Mouse (Mus musculus) forebrain, embryonic 16.5 days (tissue): ENCODE measurements around the gene Spns3. TPM values are rescaled to one million over a fixed set of nuclear protein-coding genes. Genes with fewer than 3 reads are reported as not detected.
A peak's percentile ranks its signal among the peaks of the same experiment; 100 is the strongest.

Source experiments
- ATAC-seq: fragments of 200-750 bp; cut with Nextera tagmentation; 2 replicates; pipeline ENCODE4 v1.8.0; 2017; ENCODE audit warnings: mild to moderate bottlenecking, moderate library complexity
- H3K27ac ChIP-seq: fragments of 300-500 bp; sonication (generic); 2 replicates; pipeline ENCODE4 v1.5.1; 2014; ENCODE audit warnings: low read length, control low read depth
- H3K27me3 ChIP-seq: fragments of 300-500 bp; sonication (generic); replicated peaks from 2 replicates; pipeline ENCODE4 v1.6.1; 2014; ENCODE audit warnings: low read length; ENCODE audit not compliant: control insufficient read depth, insufficient read depth
- H3K36me3 ChIP-seq: fragments of 300-500 bp; sonication (generic); 2 replicates; pipeline ENCODE4 v1.6.1; 2014; ENCODE audit not compliant: control insufficient read depth, insufficient read depth
- H3K4me1 ChIP-seq: fragments of 300-500 bp; sonication (generic); replicated peaks from 2 replicates; pipeline ENCODE4 v1.6.1; 2014; ENCODE audit warnings: low read length; ENCODE audit not compliant: control insufficient read depth, insufficient read depth
- H3K4me2 ChIP-seq: fragments of 300-500 bp; sonication (generic); 2 replicates; pipeline ENCODE4 v1.6.1; 2014; ENCODE audit warnings: mild to moderate bottlenecking, low read length, control low read depth
- H3K4me3 ChIP-seq: fragments of 300-500 bp; sonication (generic); replicated peaks from 2 replicates; pipeline ENCODE4 v1.5.1; 2014; ENCODE audit warnings: mild to moderate bottlenecking, low read length, control low read depth
- H3K9ac ChIP-seq: fragments of 300-500 bp; sonication (generic); replicated peaks from 2 replicates; pipeline ENCODE4 v1.6.1; 2014; ENCODE audit warnings: low read depth, low read length, control low read depth
- H3K9me3 ChIP-seq: fragments of 300-500 bp; sonication (generic); 2 replicates; pipeline ENCODE4 v1.6.1; 2016; ENCODE audit warnings: low read length; ENCODE audit not compliant: control insufficient read depth
- WGBS: fragments of 180-500 bp; shearing (Covaris S2); extraction: QIAGEN DNeasy Blood & Tissue Kit; methylation state at CpG from one replicate; pipeline ENCODE4 v1.1.7; 2014; 5-methylcytosine and 5-hydroxymethylcytosine counted together
- polyA plus RNA-seq: library from polyadenylated mRNA; unstranded; fragments of >200 nt; fragmentation: Nextera tagmentation; extraction: Ambion mirVana; gene quantifications from 2 replicates; pipeline ENCODE4 v1.2.1, GENCODE M21; 2015

Gene Spns3
- polyA plus RNA-seq, 1 experiment from 2014 or later = not detected

GRCm38 (mm10) chr11:72494046-72494988, 56.0 kb downstream of the Spns3 start:
- 0 out of 2 replicates have a peak, but pooled peaks cover 2% of the 10 kb centered on the region for H3K27me3 ChIP-seq
- H3K9ac ChIP-seq = no peak overlapping the region
- H3K36me3 ChIP-seq = no peaks in the 10 kb centered on the region
- H3K27ac ChIP-seq = no peak overlapping the region
- WGBS = 51% methylated on average over 8 of the region's 8 CpGs
- no peak for ATAC-seq
- H3K9me3 ChIP-seq = no peaks in the 10 kb centered on the region
- no peak overlapping the region for H3K4me2 ChIP-seq
- 0 out of 2 replicates have a peak, but pooled peaks cover 3% of the 10 kb centered on the region for H3K4me1 ChIP-seq
- no peak overlapping the region for H3K4me3 ChIP-seq

- Histone ChIP-seq H3K9me3 (no peaks in the 10 kb centered on the region), H3K4me2 (no peak overlapping the region), H3K36me3 (no peaks in the 10 kb centered on the region), H3K4me3 (no peak overlapping the region), H3K27me3 (0 out of 2 replicates have a peak, but pooled peaks cover 2% of the 10 kb centered on the region), H3K4me1 (peaks cover 13% of the 10 kb centered on the region), H3K9ac (no peak overlapping the region), H3K27ac (no peak overlapping the region)
- WGBS = 54% methylated on average over 15 of the region's 15 CpGs
- no peak for ATAC-seq
Measured at GRCm38 (mm10) chr11:72491130-72491960, 59.0 kb downstream of the Spns3 start.

- Histone ChIP-seq H3K4me3 (peak within 1 kb of the TSS; percentile 56), H3K9ac (peak within 1 kb of the TSS; percentile 71), H3K4me1 (peaks cover 26% of the 10 kb centered on the region), H3K27me3 (0 out of 2 replicates have a peak, but pooled peaks cover 2% of the 10 kb centered on the region), H3K9me3 (no peaks in the 10 kb centered on the region), H3K36me3 (no peaks in the 10 kb centered on the region), H3K27ac (peak within 1 kb of the TSS; percentile 89), H3K4me2 (peak within 1 kb of the TSS; percentile 61)
- peak; percentile 91 for ATAC-seq
- WGBS = under 1% methylated on average over 31 of the region's 42 CpGs
Measured at GRCm38 (mm10) chr11:72489881-72490301, 60.4 kb downstream of the Spns3 start, which contains the start of gene Spns2. Gene Spns2, minus strand, starts transcription at chr11:72489904.

- 1% methylated on average over 36 of the region's 42 CpGs for WGBS
Measured at GRCm38 (mm10) chr11:72489397-72489796, 60.9 kb downstream of the Spns3 start.

GRCm38 (mm10) chr11:72488753-72489271, 61.5 kb downstream of the Spns3 start:
- Histone ChIP-seq H3K9ac (peak overlapping the region; percentile 71), H3K27me3 (0 out of 2 replicates have a peak, but pooled peaks cover 2% of the 10 kb centered on the region), H3K27ac (peak overlapping the region; percentile 89), H3K9me3 (no peaks in the 10 kb centered on the region), H3K4me3 (peak overlapping the region; percentile 56), H3K4me2 (peak overlapping the region; percentile 61), H3K36me3 (no peaks in the 10 kb centered on the region), H3K4me1 (peaks cover 29% of the 10 kb centered on the region)
- peak; percentile 78 for ATAC-seq
- WGBS = under 1% methylated on average over 37 of the region's 38 CpGs

More at GRCm38 (mm10) chr11:72489397-72489796, 60.9 kb downstream of the Spns3 start:
- H3K4me2 ChIP-seq = peak overlapping the region; percentile 61
- peak overlapping the region; percentile 89 for H3K27ac ChIP-seq
- H3K9ac ChIP-seq = peak overlapping the region; percentile 71
- peak overlapping the region; percentile 56 for H3K4me3 ChIP-seq
- peaks cover 29% of the 10 kb centered on the region for H3K4me1 ChIP-seq
- no peaks in the 10 kb centered on the region for H3K9me3 ChIP-seq
- peak; percentile 18 for ATAC-seq
- H3K36me3 ChIP-seq = no peaks in the 10 kb centered on the region
- H3K27me3 ChIP-seq = 0 out of 2 replicates have a peak, but pooled peaks cover 2% of the 10 kb centered on the region

GRCm38 (mm10) chr11:72487739-72488138, 62.6 kb downstream of the Spns3 start:
- WGBS = 82% methylated on average over 2 of the region's 2 CpGs
- peak overlapping the region; percentile 56 for H3K4me3 ChIP-seq
- peak overlapping the region; percentile 71 for H3K9ac ChIP-seq
- H3K27me3 ChIP-seq = 0 out of 2 replicates have a peak, but pooled peaks cover 2% of the 10 kb centered on the region
- H3K4me1 ChIP-seq = peaks cover 29% of the 10 kb centered on the region
- H3K9me3 ChIP-seq = no peaks in the 10 kb centered on the region
- no peak for ATAC-seq
- H3K27ac ChIP-seq = no peak overlapping the region
- H3K36me3 ChIP-seq = no peaks in the 10 kb centered on the region
- peak overlapping the region; percentile 61 for H3K4me2 ChIP-seq

GRCm38 (mm10) chr11:72487171-72487570, 63.1 kb downstream of the Spns3 start:
- H3K27me3 ChIP-seq = 0 out of 2 replicates have a peak, but pooled peaks cover 2% of the 10 kb centered on the region
- no peak overlapping the region for H3K4me3 ChIP-seq
- H3K9me3 ChIP-seq = no peaks in the 10 kb centered on the region
- no peak overlapping the region for H3K27ac ChIP-seq
- ATAC-seq = no peak
- no peak overlapping the region for H3K9ac ChIP-seq
- H3K4me1 ChIP-seq = peaks cover 29% of the 10 kb centered on the region
- H3K4me2 ChIP-seq = peak overlapping the region; percentile 61
- WGBS = 74% methylated on average over 5 of the region's 5 CpGs
- no peaks in the 10 kb centered on the region for H3K36me3 ChIP-seq

- Histone ChIP-seq H3K9ac (no peak overlapping the region), H3K36me3 (no peaks in the 10 kb centered on the region), H3K9me3 (no peaks in the 10 kb centered on the region), H3K4me3 (no peak overlapping the region), H3K4me1 (peaks cover 29% of the 10 kb centered on the region), H3K27me3 (0 out of 2 replicates have a peak, but pooled peaks cover 2% of the 10 kb centered on the region), H3K27ac (no peak overlapping the region), H3K4me2 (no peak overlapping the region)
- 76% methylated on average over 11 of the region's 11 CpGs for WGBS
- ATAC-seq = no peak
Measured at GRCm38 (mm10) chr11:72485960-72486359, 64.3 kb downstream of the Spns3 start.
